Mouse (Mus musculus) hindbrain, postnatal 0 days (tissue): ENCODE results near the gene Kalrn. TPM values are rescaled to one million over a fixed set of nuclear protein-coding genes. Genes with fewer than 3 reads are reported as not detected.

Experiments
- ATAC-seq: fragments of 200-750 bp; cut with Nextera tagmentation; 2 replicates; pipeline ENCODE4 v1.8.0; 2017; ENCODE audit warnings: mild to moderate bottlenecking, moderate TSS enrichment, moderate library complexity
- DNase-seq: peaks from one replicate; pipeline ENCODE4 v3.0.0-alpha.2; 2015; ENCODE audit warnings: low spot score
- H3K27ac ChIP-seq: fragments of 300-500 bp; sonication (generic); 2 replicates; pipeline ENCODE4 v1.5.1; 2014; ENCODE audit warnings: mild to moderate bottlenecking
- H3K27me3 ChIP-seq: fragments of 300-500 bp; sonication (generic); 2 replicates; pipeline ENCODE4 v1.6.1; 2014; ENCODE audit warnings: low read length, mixed read lengths; ENCODE audit not compliant: insufficient read depth
- H3K36me3 ChIP-seq: fragments of 300-500 bp; sonication (generic); 2 replicates; pipeline ENCODE4 v1.6.1; 2014; ENCODE audit warnings: low read length, mixed read lengths; ENCODE audit not compliant: insufficient read depth
- H3K4me1 ChIP-seq: fragments of 300-500 bp; sonication (generic); 2 replicates; pipeline ENCODE4 v1.6.1; 2014; ENCODE audit warnings: antibody characterized with exemption, low read length, mixed read lengths; ENCODE audit not compliant: insufficient read depth
- H3K4me2 ChIP-seq: fragments of 300-500 bp; sonication (generic); 2 replicates; pipeline ENCODE4 v1.6.1; 2014; ENCODE audit warnings: low read depth, mild to moderate bottlenecking, low read length, moderate library complexity, mixed read lengths
- H3K4me3 ChIP-seq: fragments of 300-500 bp; sonication (generic); 2 replicates; pipeline ENCODE4 v1.5.1; 2014; ENCODE audit warnings: low read length
- H3K9ac ChIP-seq: fragments of 300-500 bp; sonication (generic); replicated peaks from 2 replicates; pipeline ENCODE4 v1.6.1; 2014; ENCODE audit warnings: mild to moderate bottlenecking, low read length, moderate library complexity, mixed read lengths
- H3K9me3 ChIP-seq: fragments of 300-500 bp; sonication (generic); 2 replicates; pipeline ENCODE4 v1.6.1; 2016; ENCODE audit warnings: low read length, mixed read lengths
- CTCF ChIP-seq: IDR thresholded peaks from 2 replicates; pipeline ENCODE4 v1.5.1; 2016; ENCODE audit warnings: antibody characterized with exemption, control low read depth, low read depth
- WGBS: fragments of 180-500 bp; shearing (Covaris S2); extraction: QIAGEN DNeasy Blood & Tissue Kit; methylation state at CpG from one replicate; pipeline ENCODE4 v1.1.7; 2014; 5-methylcytosine and 5-hydroxymethylcytosine counted together
- polyA plus RNA-seq: library from polyadenylated mRNA; unstranded; fragments of >200 nt; fragmentation: Nextera tagmentation; extraction: Ambion mirVana; gene quantifications from 2 replicates; pipeline ENCODE4 v1.2.1, GENCODE M21; 2015
- total RNA-seq: library from RNA; depleted of rRNA; stranded (reverse); fragments of >200 nt; gene quantifications from 2 replicates; pipeline ENCODE4 v1.2.3, GENCODE M21; 2014

Kalrn gene
- total and polyA plus RNA-seq, 2 experiments from 2014 or later, result 17.0 to 107 TPM

GRCm38 (mm10) chr16:33950830-33951229 lies 622.5 kb downstream of the Kalrn start:
- H3K9me3 ChIP-seq, result no peaks in the 10 kb centered on the region
- peak; percentile 98 for TF ChIP-seq CTCF
- peak; percentile 88 for DNase-seq
- H3K4me3 ChIP-seq, result no peak overlapping the region
- H3K27ac ChIP-seq, result no peak overlapping the region
- WGBS, result 36% methylated on average over 4 of the region's 4 CpGs
- peak; percentile 74 for ATAC-seq
- H3K27me3 ChIP-seq, result no peaks in the 10 kb centered on the region
- H3K9ac ChIP-seq, result no peak overlapping the region
- no peak overlapping the region for H3K4me2 ChIP-seq
- peaks cover 20% of the 10 kb centered on the region; the same call in 1 of the 2 replicates for H3K36me3 ChIP-seq
- H3K4me1 ChIP-seq, result no peaks in the 10 kb centered on the region

- no peaks in the 10 kb centered on the region for H3K4me1 ChIP-seq
- H3K9ac ChIP-seq, result no peak overlapping the region
- peak; percentile 40 for TF ChIP-seq CTCF
- H3K4me2 ChIP-seq, result no peak overlapping the region
- no peak overlapping the region for H3K27ac ChIP-seq
- no peak for DNase-seq
- 0 out of 2 replicates have a peak, but pooled peaks have one; percentile 7 for ATAC-seq
- H3K4me3 ChIP-seq, result no peak overlapping the region
- H3K27me3 ChIP-seq, result no peaks in the 10 kb centered on the region
- H3K36me3 ChIP-seq, result peaks cover 16% of the 10 kb centered on the region; the same call in 1 of the 2 replicates
- no peaks in the 10 kb centered on the region for H3K9me3 ChIP-seq
- 86% methylated on average over 6 of the region's 6 CpGs for WGBS
These were observed 622.9 kb downstream of the Kalrn start for GRCm38 (mm10) chr16:33950386-33950785.

- Histone ChIP-seq H3K36me3 (no peaks in the 10 kb centered on the region), H3K4me1 (0 out of 2 replicates have a peak, but pooled peaks cover 2% of the 10 kb centered on the region), H3K4me2 (no peak overlapping the region), H3K27ac (no peak overlapping the region), H3K9me3 (no peaks in the 10 kb centered on the region), H3K27me3 (no peaks in the 10 kb centered on the region), H3K4me3 (no peak overlapping the region), H3K9ac (no peak overlapping the region)
- 74% methylated on average over 17 of the region's 17 CpGs for WGBS
- no peak for DNase-seq
- TF ChIP-seq CTCF, result no peak
- ATAC-seq, result no peak
These were observed 625.4 kb downstream of the Kalrn start for GRCm38 (mm10) chr16:33947664-33948571.

GRCm38 (mm10) chr16:33946021-33946420 lies 627.3 kb downstream of the Kalrn start:
- Histone ChIP-seq H3K36me3 (no peaks in the 10 kb centered on the region), H3K27me3 (no peaks in the 10 kb centered on the region), H3K27ac (no peak overlapping the region), H3K9ac (no peak overlapping the region), H3K9me3 (no peaks in the 10 kb centered on the region), H3K4me2 (no peak overlapping the region), H3K4me1 (peaks cover 18% of the 10 kb centered on the region), H3K4me3 (no peak overlapping the region)
- 68% methylated on average over 7 of the region's 7 CpGs for WGBS
- no peak for TF ChIP-seq CTCF
- no peak for ATAC-seq
- DNase-seq, result no peak

GRCm38 (mm10) chr16:33944772-33945171 lies 628.6 kb downstream of the Kalrn start:
- no peak overlapping the region for H3K4me2 ChIP-seq
- no peak for ATAC-seq
- no peaks in the 10 kb centered on the region for H3K9me3 ChIP-seq
- H3K4me3 ChIP-seq, result no peak overlapping the region
- no peak for DNase-seq
- no peaks in the 10 kb centered on the region for H3K27me3 ChIP-seq
- 26% methylated on average over 6 of the region's 6 CpGs for WGBS
- H3K9ac ChIP-seq, result no peak overlapping the region
- no peak overlapping the region for H3K27ac ChIP-seq
- no peak for TF ChIP-seq CTCF
- H3K4me1 ChIP-seq, result peaks cover 29% of the 10 kb centered on the region
- no peaks in the 10 kb centered on the region for H3K36me3 ChIP-seq

- ATAC-seq (no peak), DNase-seq (no peak)
- no peak for TF ChIP-seq CTCF
- Histone ChIP-seq H3K9me3 (no peaks in the 10 kb centered on the region), H3K4me2 (no peak overlapping the region), H3K4me1 (peaks cover 33% of the 10 kb centered on the region), H3K9ac (no peak overlapping the region), H3K36me3 (no peaks in the 10 kb centered on the region), H3K27me3 (no peaks in the 10 kb centered on the region), H3K4me3 (no peak overlapping the region), H3K27ac (no peak overlapping the region)
- 43% methylated on average over 4 of the region's 4 CpGs for WGBS
These were observed 629.2 kb downstream of the Kalrn start for GRCm38 (mm10) chr16:33944126-33944525.

GRCm38 (mm10) chr16:33943388-33943787 lies 629.9 kb downstream of the Kalrn start:
- no peaks in the 10 kb centered on the region for H3K9me3 ChIP-seq
- WGBS, result 95% methylated on average over 6 of the region's 6 CpGs
- DNase-seq, result no peak
- no peak overlapping the region for H3K9ac ChIP-seq
- H3K36me3 ChIP-seq, result no peaks in the 10 kb centered on the region
- H3K4me2 ChIP-seq, result no peak overlapping the region
- no peak for ATAC-seq
- H3K27ac ChIP-seq, result no peak overlapping the region
- no peak overlapping the region for H3K4me3 ChIP-seq
- H3K4me1 ChIP-seq, result peaks cover 40% of the 10 kb centered on the region
- no peaks in the 10 kb centered on the region for H3K27me3 ChIP-seq
- TF ChIP-seq CTCF, result no peak
